Mouse (Mus musculus) kidney, embryonic 15.5 days (tissue): ENCODE results near the gene Acss1. TPM values are rescaled to one million over a fixed set of nuclear protein-coding genes. Genes with fewer than 3 reads are reported as not detected.

Experiments used
- ATAC-seq: fragments of 200-750 bp; cut with Nextera tagmentation; replicated peaks from 2 replicates; pipeline ENCODE4 v1.8.0; 2017; ENCODE audit warnings: moderate TSS enrichment; ENCODE audit not compliant: low FRiP score
- H3K27ac ChIP-seq: fragments of 300-500 bp; sonication (generic); 2 replicates; pipeline ENCODE4 v1.5.1; 2015; ENCODE audit warnings: mild to moderate bottlenecking, inconsistent platforms
- H3K27me3 ChIP-seq: fragments of 300-500 bp; sonication (generic); 2 replicates; pipeline ENCODE4 v1.6.1; 2015; ENCODE audit warnings: inconsistent platforms
- H3K36me3 ChIP-seq: fragments of 300-500 bp; sonication (generic); 2 replicates; pipeline ENCODE4 v1.6.1; 2015; ENCODE audit warnings: inconsistent platforms
- H3K4me1 ChIP-seq: fragments of 300-500 bp; sonication (generic); 2 replicates; pipeline ENCODE4 v1.6.1; 2015; ENCODE audit warnings: inconsistent platforms
- H3K4me2 ChIP-seq: fragments of 300-500 bp; sonication (generic); 2 replicates; pipeline ENCODE4 v1.6.1; 2015; ENCODE audit warnings: moderate library complexity, mild to moderate bottlenecking, inconsistent platforms
- H3K4me3 ChIP-seq: fragments of 300-500 bp; sonication (generic); replicated peaks from 2 replicates; pipeline ENCODE4 v1.5.1; 2015; ENCODE audit warnings: mild to moderate bottlenecking, inconsistent platforms
- H3K9ac ChIP-seq: fragments of 300-500 bp; sonication (generic); 2 replicates; pipeline ENCODE4 v1.6.1; 2015; ENCODE audit warnings: mild to moderate bottlenecking, inconsistent platforms
- H3K9me3 ChIP-seq: fragments of 300-500 bp; sonication (generic); replicated peaks from 2 replicates; pipeline ENCODE4 v1.6.1; 2016; ENCODE audit warnings: inconsistent platforms
- WGBS: fragments of 180-500 bp; shearing (Covaris S2); methylation state at CpG from one replicate; pipeline ENCODE4 v1.1.7; 2015; ENCODE audit warnings: mixed read lengths; 5-methylcytosine and 5-hydroxymethylcytosine counted together
- polyA plus RNA-seq: library from polyadenylated mRNA; unstranded; fragments of >200 nt; fragmentation: Nextera tagmentation; extraction: Ambion mirVana; gene quantifications from 2 replicates; pipeline ENCODE4 v1.2.1, GENCODE M21; 2015

Gene Acss1
- polyA plus RNA-seq, 1 experiment from 2014 or later: 9.5 TPM

DNA sequence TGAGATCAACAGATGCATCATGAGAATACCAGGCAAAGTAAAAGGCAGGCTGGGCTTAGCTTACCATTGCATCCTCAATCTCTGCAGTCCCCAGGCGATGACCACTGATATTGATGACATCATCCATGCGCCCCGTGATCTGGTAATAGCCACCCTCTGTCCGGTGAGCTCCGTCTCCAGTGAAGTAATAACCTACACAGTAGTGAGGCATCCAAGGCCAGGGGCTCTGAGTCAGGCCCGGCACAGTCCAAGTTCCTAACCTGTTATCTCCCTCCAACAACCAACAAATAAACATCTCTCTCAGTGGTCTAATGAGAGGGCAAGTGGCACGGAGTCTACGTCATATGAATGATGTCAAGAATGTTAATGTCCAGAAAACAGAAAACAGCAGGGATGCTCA, 43.4 kb downstream of the Acss1 start:
- Histone ChIP-seq H3K4me3 (no peak overlapping the region), H3K9me3 (no peaks in the 10 kb centered on the region), H3K9ac (no peak overlapping the region), H3K27me3 (no peaks in the 10 kb centered on the region), H3K4me2 (no peak overlapping the region), H3K4me1 (no peaks in the 10 kb centered on the region), H3K36me3 (no peaks in the 10 kb centered on the region), H3K27ac (no peak overlapping the region)
- 89% methylated on average over 8 of the region's 8 CpGs for WGBS
- ATAC-seq: no peak

DNA sequence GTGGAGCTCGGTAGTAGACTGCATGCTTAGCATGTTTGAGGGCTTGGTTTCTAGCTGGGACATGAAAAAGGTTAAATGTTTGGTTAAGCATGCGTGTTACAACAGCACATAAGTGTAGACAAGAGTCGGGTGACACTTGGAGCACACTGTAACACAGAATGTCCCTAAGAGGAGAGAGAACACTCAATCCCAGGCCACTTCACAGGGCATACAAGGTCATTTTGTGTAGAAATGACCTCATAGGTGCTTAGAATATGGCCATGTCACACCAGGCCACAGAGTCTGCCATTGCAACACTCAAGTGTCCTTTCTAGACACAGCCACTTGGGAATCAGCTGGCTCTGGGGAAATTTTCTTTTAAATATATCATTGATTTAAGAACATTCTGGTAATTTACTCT, 44.3 kb downstream of the Acss1 start:
- H3K27ac ChIP-seq: no peak overlapping the region
- no peaks in the 10 kb centered on the region for H3K36me3 ChIP-seq
- no peak overlapping the region for H3K4me3 ChIP-seq
- no peaks in the 10 kb centered on the region for H3K27me3 ChIP-seq
- no peak for ATAC-seq
- no peak overlapping the region for H3K9ac ChIP-seq
- H3K9me3 ChIP-seq: no peaks in the 10 kb centered on the region
- no peaks in the 10 kb centered on the region for H3K4me1 ChIP-seq
- WGBS: 85% methylated on average over 3 of the region's 3 CpGs
- no peak overlapping the region for H3K4me2 ChIP-seq

DNA sequence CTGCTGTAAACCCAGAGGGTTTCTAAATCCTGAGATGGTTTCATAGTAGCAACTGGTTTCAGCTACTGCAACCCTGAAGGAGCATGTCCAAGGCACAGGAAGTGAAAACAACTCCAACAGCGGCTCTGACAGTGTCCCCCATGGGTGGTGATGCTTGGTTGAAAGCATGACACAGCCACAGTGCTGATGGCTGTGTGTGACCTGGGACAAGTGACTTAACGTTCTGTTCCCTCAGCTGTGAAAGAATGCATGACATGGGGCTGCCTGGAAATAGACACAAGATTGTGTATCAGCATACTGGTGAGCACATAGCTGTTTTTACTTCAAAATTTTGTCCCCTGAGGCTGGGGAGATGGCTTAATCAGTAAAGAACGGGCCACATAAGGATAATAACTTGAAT, 46.6 kb downstream of the Acss1 start:
- no peak overlapping the region for H3K9ac ChIP-seq
- no peak for ATAC-seq
- WGBS: 63% methylated on average over 3 of the region's 3 CpGs

DNA sequence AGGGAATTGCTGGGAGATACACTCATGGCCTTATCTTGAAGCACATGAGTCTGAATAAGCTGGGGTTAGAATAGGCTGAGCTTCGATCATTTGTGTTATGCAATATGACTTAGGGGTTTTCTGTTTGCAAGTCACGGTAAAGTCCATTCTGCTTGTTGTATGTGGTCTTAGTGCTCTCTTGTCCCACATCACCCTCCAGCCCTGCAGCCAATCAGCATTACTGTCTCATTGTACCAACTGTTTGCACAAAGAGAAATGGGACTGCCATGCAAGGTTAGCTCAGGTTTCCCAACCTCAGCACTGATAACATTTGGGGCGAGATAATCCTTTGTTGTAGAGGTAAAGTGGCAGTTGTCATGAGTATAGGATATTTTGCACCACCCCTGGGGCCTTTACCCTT, 58.2 kb downstream of the Acss1 start:
- H3K4me1 ChIP-seq: peaks cover 11% of the 10 kb centered on the region
- no peak for ATAC-seq
- H3K9me3 ChIP-seq: no peaks in the 10 kb centered on the region
- no peak overlapping the region for H3K27ac ChIP-seq
- 81% methylated on average over 3 of the region's 3 CpGs for WGBS
- H3K4me2 ChIP-seq: no peak overlapping the region
- peaks cover 5% of the 10 kb centered on the region; the same call in 1 of the 2 replicates for H3K27me3 ChIP-seq
- no peak overlapping the region for H3K9ac ChIP-seq
- H3K4me3 ChIP-seq: no peak overlapping the region
- H3K36me3 ChIP-seq: no peaks in the 10 kb centered on the region

More for the DNA sequence above, 46.6 kb downstream of the Acss1 start:
- no peaks in the 10 kb centered on the region for H3K9me3 ChIP-seq
- H3K27me3 ChIP-seq: no peaks in the 10 kb centered on the region
- H3K4me2 ChIP-seq: no peak overlapping the region
- H3K27ac ChIP-seq: no peak overlapping the region
- H3K4me3 ChIP-seq: no peak overlapping the region
- H3K4me1 ChIP-seq: no peaks in the 10 kb centered on the region
- H3K36me3 ChIP-seq: no peaks in the 10 kb centered on the region

DNA sequence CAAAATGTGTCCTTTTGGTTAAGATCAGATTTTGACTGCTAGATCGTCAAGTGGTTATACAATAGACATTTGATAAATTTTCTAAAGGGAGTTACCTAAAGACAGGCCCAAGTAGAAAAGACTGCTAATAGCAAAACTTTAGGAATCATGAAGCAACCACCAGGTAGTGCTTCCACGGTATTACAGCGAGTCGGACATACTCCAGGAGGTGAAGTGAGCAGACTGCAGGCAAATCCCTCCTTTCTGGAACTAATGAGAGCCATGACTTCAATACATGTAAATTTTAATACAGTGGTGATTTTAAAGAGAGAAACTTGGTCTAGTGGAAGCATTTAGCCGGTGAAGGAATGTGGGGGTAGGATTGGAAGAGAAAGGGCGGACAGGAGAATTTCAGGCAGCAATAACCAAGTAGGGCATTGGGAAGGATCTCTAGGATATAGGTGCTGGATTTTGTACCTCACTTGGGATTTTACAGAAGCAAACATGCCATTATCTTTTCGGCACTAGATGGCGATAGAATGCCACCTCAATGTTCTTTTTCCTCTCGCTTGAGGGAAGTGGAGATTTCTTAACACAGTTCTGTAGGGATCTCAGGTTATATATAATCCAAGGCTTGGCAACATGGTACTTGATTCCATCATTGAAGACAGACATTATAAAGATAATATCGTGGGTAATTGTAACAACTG, 59.3 kb downstream of the Acss1 start:
- Histone ChIP-seq H3K9me3 (no peaks in the 10 kb centered on the region), H3K9ac (peak overlapping the region; percentile 76), H3K27ac (peak overlapping the region; percentile 65), H3K36me3 (no peaks in the 10 kb centered on the region), H3K27me3 (peaks cover 5% of the 10 kb centered on the region; the same call in 1 of the 2 replicates), H3K4me1 (peaks cover 11% of the 10 kb centered on the region), H3K4me2 (peak overlapping the region; percentile 74), H3K4me3 (peak overlapping the region; percentile 89)
- ATAC-seq: peak; percentile 75
- WGBS: under 1% methylated on average over 10 of the region's 10 CpGs

DNA sequence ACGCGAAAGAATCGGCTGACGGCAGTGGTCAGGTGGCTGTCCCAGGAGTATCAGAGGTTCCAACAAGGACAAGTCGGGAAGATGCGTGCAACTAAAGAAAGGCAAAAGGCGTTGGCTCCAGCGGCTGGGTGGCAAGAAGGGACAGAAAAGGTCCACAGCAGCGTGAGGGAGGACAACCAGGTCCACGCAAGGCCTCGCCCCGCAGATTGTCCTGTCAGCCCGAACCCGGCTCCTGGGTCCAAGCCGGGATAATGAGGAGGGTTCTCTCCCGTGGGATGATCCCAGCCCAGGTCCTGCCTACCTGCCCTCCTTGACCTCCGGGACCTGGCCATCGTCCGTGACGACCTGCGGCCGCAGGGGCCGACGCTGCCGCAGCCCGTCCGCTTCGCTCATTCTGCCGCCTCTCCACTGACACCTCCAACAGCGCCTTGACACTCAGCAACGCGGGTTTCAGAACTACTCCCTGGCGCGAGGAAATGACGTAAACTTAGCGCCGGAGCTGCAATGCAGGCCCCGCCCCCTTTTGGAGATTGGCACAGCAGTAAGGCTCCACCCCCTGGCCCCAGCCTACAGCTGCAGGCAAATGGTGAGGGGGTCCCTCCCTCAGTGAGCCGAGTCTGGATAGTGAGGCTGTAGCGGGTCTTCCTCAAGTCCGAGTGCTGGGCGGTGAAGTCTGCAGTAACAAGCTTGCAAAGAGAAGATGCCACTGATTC, 60.1 kb downstream of the Acss1 start, which contains the start of gene Apmap:
Gene Apmap (minus strand): TSS at position 481 of the 713 bp plus-strand sequence.
- ATAC-seq: peak; percentile 99
- H3K27me3 ChIP-seq: peaks cover 5% of the 10 kb centered on the region; the same call in 1 of the 2 replicates
- no peaks in the 10 kb centered on the region for H3K36me3 ChIP-seq
- WGBS: under 1% methylated on average over 42 of the region's 42 CpGs
- peak within 1 kb of the TSS; percentile 89 for H3K4me3 ChIP-seq
- peak within 1 kb of the TSS; percentile 65 for H3K27ac ChIP-seq
- peaks cover 11% of the 10 kb centered on the region for H3K4me1 ChIP-seq
- no peaks in the 10 kb centered on the region for H3K9me3 ChIP-seq
- peak within 1 kb of the TSS; percentile 76 for H3K9ac ChIP-seq
- peak within 1 kb of the TSS; percentile 74 for H3K4me2 ChIP-seq

DNA sequence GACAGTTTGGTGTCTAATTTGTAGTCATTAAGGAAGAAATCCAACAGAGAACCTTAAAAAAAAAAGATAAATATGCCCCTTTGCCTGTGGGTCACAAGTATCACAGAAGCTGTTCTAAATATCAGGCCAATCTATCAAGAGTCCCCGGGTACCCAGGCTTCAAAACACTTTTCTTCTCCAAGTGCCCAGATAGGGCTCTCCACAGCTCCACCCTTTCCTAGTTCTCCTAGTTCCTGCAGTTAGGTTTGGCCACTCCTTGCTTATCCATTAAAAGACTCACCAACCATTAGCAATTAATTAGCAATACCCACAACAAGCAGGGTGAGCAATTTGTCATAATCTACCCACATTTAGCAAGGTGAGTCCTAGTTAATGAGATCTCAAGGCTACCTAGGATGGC, 61.2 kb downstream of the Acss1 start:
- 88% methylated on average over 1 of the region's 1 CpGs for WGBS
- no peak for ATAC-seq
- peak overlapping the region; percentile 74 for H3K4me2 ChIP-seq
- no peaks in the 10 kb centered on the region for H3K9me3 ChIP-seq
- no peak overlapping the region for H3K27ac ChIP-seq
- H3K36me3 ChIP-seq: no peaks in the 10 kb centered on the region
- peaks cover 5% of the 10 kb centered on the region; the same call in 1 of the 2 replicates for H3K27me3 ChIP-seq
- no peak overlapping the region for H3K9ac ChIP-seq
- H3K4me3 ChIP-seq: peak overlapping the region; percentile 89
- peaks cover 11% of the 10 kb centered on the region for H3K4me1 ChIP-seq

DNA sequence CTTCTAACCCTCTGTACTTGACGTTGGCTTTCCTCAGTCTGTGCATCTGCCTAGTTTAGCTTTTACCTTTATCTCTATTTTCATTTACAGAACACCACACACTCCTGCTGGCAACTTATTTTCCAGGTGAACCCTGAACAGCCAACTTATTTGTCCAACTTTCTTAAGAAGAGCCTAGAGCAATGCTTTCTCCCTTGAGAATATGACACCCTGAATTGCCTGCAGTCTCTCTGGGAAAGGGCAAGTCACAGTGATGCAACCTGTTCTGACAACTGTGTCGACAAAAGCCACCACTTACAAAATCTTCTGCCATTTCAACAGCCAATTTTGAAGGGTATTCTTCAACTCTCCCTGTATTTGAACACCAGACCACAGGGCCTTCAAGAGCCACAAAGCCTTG, 63.5 kb downstream of the Acss1 start:
- Histone ChIP-seq H3K4me2 (no peak overlapping the region), H3K9ac (no peak overlapping the region), H3K9me3 (no peaks in the 10 kb centered on the region), H3K36me3 (no peaks in the 10 kb centered on the region), H3K27ac (no peak overlapping the region), H3K4me1 (peaks cover 11% of the 10 kb centered on the region), H3K27me3 (no peaks in the 10 kb centered on the region), H3K4me3 (no peak overlapping the region)
- WGBS: 88% methylated on average over 2 of the region's 2 CpGs
- no peak for ATAC-seq

DNA sequence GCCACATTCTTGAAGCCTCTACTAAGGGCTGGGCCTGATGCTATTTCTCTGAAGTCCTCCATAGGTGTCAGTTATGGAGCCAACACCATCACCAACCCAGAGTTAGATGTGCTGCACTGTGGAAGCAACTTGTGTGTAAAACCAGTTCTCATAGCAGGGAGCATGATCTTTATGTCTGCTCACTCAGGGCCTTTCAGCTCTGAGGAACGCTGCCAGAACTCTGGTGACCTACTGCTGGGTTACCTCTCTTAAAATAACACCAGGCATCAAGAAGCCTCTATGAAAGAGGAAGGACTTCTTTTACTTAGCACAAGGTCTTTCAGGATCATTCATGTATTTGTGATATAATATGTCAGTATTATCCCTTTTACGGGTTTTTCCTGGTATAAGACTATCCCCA, 66.1 kb downstream of the Acss1 start:
- 88% methylated on average over 2 of the region's 2 CpGs for WGBS

DNA sequence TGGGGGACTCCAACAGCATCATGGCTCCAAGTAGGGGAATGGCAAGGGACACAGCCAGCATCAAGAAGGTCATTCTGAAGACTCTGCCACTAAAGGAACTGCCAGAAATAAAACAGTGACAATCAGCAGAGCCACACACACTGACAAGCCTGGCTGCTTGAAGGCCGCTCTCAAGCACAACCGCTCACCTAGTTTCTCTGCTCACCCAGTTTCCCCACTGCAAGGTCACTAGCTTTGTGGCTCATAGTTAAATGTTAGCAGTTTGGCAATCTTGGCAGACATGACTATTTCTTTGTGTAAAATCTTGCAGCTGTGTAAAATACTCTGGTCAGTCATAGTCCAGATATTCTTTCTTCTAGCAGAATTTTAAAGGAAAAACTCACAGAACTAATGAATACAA, 68.0 kb downstream of the Acss1 start:
- H3K9me3 ChIP-seq: no peaks in the 10 kb centered on the region
- WGBS: 93% methylated on average over 2 of the region's 2 CpGs
- no peaks in the 10 kb centered on the region for H3K27me3 ChIP-seq
- no peak for ATAC-seq
- H3K9ac ChIP-seq: no peak overlapping the region
- H3K4me2 ChIP-seq: no peak overlapping the region
- no peak overlapping the region for H3K27ac ChIP-seq
- H3K4me3 ChIP-seq: no peak overlapping the region
- 0 out of 2 replicates have a peak, but pooled peaks cover 2% of the 10 kb centered on the region for H3K36me3 ChIP-seq
- no peaks in the 10 kb centered on the region for H3K4me1 ChIP-seq

More for the DNA sequence above, 66.1 kb downstream of the Acss1 start:
- H3K9ac ChIP-seq: no peak overlapping the region
- H3K27ac ChIP-seq: no peak overlapping the region
- H3K4me1 ChIP-seq: peaks cover 2% of the 10 kb centered on the region; the same call in 1 of the 2 replicates
- no peak overlapping the region for H3K4me2 ChIP-seq
- no peak overlapping the region for H3K4me3 ChIP-seq
- no peaks in the 10 kb centered on the region for H3K9me3 ChIP-seq
- no peaks in the 10 kb centered on the region for H3K27me3 ChIP-seq
- no peak for ATAC-seq
- H3K36me3 ChIP-seq: 0 out of 2 replicates have a peak, but pooled peaks cover 2% of the 10 kb centered on the region

DNA sequence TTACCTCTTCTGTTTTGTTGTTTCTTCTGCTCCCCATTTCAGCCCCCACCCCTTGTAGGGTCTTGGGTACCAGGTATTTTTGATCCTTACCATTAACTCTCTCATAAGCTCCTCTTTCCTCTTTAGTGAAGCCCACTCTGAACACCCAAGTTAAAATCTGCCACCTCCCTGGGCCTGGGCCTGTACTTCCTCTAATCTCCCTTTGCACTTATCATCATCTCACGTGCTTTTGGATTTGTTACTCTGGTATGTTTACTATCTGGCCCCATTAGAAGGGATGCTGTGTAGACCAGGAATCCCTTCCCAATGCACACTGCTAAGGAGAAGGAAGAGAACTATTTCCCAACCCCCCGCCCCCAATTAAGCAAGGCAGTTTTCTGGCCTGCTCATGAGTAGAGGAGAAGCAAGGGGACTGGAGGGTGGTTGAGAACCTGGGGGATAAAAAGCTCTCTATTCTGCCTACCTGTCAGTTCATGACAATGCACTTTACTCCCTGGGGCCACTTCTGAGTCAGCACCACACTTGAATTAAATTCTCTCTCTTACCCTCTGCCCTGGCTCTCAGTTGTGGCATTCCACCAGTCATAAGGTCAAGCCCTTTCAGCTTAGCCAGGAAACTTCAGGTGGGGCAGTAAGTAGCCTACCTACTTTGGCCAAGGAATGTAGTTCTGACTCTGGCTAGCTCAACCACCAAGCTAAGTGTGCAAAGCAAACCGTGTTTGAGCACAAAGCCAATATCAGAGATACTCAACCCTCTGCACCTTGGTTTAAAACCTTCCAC, 72.7 kb downstream of the Acss1 start:
- H3K4me3 ChIP-seq: no peak overlapping the region
- H3K9ac ChIP-seq: no peak overlapping the region
- no peak for ATAC-seq
- no peak overlapping the region for H3K27ac ChIP-seq
- H3K27me3 ChIP-seq: no peaks in the 10 kb centered on the region
- 82% methylated on average over 3 of the region's 3 CpGs for WGBS
- no peaks in the 10 kb centered on the region for H3K4me1 ChIP-seq
- no peak overlapping the region for H3K4me2 ChIP-seq
- H3K9me3 ChIP-seq: no peaks in the 10 kb centered on the region
- H3K36me3 ChIP-seq: peaks cover 24% of the 10 kb centered on the region

DNA sequence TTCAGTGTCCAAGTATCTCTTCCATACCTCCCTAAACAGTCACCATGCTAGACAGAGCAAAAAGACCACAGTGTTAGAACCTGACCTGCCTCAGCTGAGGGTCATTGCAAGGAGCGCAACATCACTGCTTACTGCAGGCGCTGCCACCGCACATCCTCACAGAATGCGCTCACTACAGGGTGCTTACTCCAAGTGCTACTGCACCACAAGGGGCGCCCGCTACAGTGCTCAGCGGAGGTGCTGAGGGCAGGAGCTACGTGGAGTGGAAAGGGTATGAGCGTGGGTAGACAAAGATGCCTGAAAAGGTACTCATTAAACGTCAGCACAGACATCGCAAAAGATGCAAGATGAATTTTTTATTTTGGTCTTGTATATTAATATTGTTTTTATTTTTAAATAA, 79.2 kb downstream of the Acss1 start:
- no peak overlapping the region for H3K4me3 ChIP-seq
- 87% methylated on average over 11 of the region's 11 CpGs for WGBS
- no peaks in the 10 kb centered on the region for H3K9me3 ChIP-seq
- H3K4me2 ChIP-seq: no peak overlapping the region
- H3K9ac ChIP-seq: no peak overlapping the region
- peaks cover 71% of the 10 kb centered on the region for H3K36me3 ChIP-seq
- ATAC-seq: no peak
- H3K27me3 ChIP-seq: no peaks in the 10 kb centered on the region
- H3K4me1 ChIP-seq: no peaks in the 10 kb centered on the region
- H3K27ac ChIP-seq: no peak overlapping the region
